Mouse (Mus musculus): Measurements from ENCODE around the gene Lpin2.

GRCm38 (mm10) chr17:71240811-71241210 lies 58.5 kb downstream of the Lpin2 start:
- no peak for TF ChIP-seq CTCF (IDR thresholded peaks at IDR 0.05)
- TF ChIP-seq EP300 (IDR thresholded peaks at IDR 0.05): no peak

All from lung, postnatal 0 days (tissue).